Mouse (Mus musculus): ENCODE measurements around the gene Bpgm. TPM values are rescaled to one million over a fixed set of nuclear protein-coding genes. Genes with fewer than 3 reads are reported as not detected.

Gene Bpgm
- 132 and 156 TPM in 2 replicates for polyA plus RNA-seq (2015; fragmentation: Nextera tagmentation; extraction: Ambion mirVana)

DNA sequence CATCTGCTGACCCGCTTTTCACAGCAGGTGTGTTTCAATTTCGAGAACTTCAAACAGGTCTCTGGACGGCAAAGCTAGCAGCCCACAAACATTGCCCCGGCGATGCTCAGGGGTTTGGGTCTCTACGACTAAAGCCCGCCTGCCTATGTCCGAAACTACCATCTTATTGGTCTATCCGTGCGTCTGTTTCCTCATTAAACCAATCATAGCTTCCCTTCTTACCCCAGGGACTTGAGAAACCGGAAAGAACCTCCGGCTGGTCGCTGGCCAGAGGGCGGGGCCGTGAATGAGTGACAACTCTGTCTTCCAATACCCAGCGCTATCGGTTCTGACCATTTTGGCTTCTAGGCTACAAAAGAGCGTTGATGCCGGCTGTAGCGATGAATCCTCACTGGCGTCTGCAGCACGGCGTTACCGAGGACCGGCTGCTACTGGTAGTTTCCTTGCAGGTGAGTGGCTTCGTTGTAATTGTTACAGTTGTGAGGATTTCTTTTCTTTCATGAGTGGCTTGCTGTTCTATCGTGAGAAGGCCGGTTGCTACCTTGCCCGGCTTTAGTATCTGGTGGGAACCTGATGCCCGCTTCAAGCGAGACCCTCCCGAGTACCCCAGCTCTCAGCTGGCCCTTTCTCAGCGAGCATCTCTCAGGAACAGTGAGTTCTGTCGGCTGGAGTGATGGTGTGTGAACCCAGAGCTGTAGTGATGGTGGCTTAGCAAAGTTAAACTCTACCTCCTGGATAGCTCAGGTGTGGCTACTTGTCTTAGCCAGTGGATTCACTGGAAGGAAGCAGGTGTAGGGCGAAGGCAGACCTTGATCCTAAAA, at the start of gene Bpgm:
Gene Bpgm, plus strand, starts transcription at position 234 of the 821 bp plus-strand sequence.

Other genes with a start within 250 kb of the Bpgm start
- 76.4 and 84.9 TPM in 2 replicates for gene Akr1b3, start 158.7 kb upstream of the Bpgm start, polyA plus RNA-seq (2015; fragmentation: Nextera tagmentation; extraction: Ambion mirVana)
- gene Akr1b8, start 122.1 kb upstream of the Bpgm start, polyA plus RNA-seq (2015; fragmentation: Nextera tagmentation; extraction: Ambion mirVana): 10.6 and 14.1 TPM in 2 replicates
- gene Akr1b10, start 92.0 kb upstream of the Bpgm start, polyA plus RNA-seq (2015; fragmentation: Nextera tagmentation; extraction: Ambion mirVana): 11.9 and 18.2 TPM in 2 replicates
- 0.55 and 0.56 TPM in 2 replicates for gene Akr1b7, start 63.9 kb upstream of the Bpgm start, polyA plus RNA-seq (2015; fragmentation: Nextera tagmentation; extraction: Ambion mirVana)
- 129 and 148 TPM in 2 replicates for gene Cald1, start 122.3 kb downstream of the Bpgm start, polyA plus RNA-seq (2015; fragmentation: Nextera tagmentation; extraction: Ambion mirVana)

Measured in spleen, postnatal 0 days (tissue).